ENCODE assay signal across 21 mouse cellular contexts in genomic region chr6:86884746-86885145, GRCm38 (mm10). TPM values are rescaled to one million over a fixed set of nuclear protein-coding genes. Genes with fewer than 3 reads are reported as not detected.
DNase-seq lines count a peak whose midpoint lies in the region; ATAC-seq and TF ChIP-seq lines count a peak whose summit lies in the region.
"Had no signal": no experiment of that assay in that cellular context is flagged by ENCODE, and none has a peak within 500 bp of the region (broad histone marks: within the 10 kb centered on the region; RNA-seq: fewer than 3 reads in every experiment).

No protein-coding gene starts in this region.

- H3K36me3 ChIP-seq in heart, postnatal 0 days (replicated peaks; ENCODE audit: control insufficient read depth, insufficient read depth, low read length) = 0 out of 2 replicates have a peak, but pooled peaks cover 4% of the 10 kb centered on the region
- peaks cover 2% of the 10 kb centered on the region; the same call in 1 of the 2 replicates for H3K36me3 ChIP-seq in heart, embryonic 11.5 days (ENCODE audit: control insufficient read depth, insufficient read depth, low read length)
- no peaks in the 10 kb centered on the region for H3K36me3 ChIP-seq in liver, embryonic 11.5 days (ENCODE audit: control insufficient read depth, insufficient read depth, low read length)
- H3K36me3 ChIP-seq: forebrain, embryonic 15.5 days; midbrain, embryonic 12.5 days; neural tube, embryonic 12.5 days had no signal

- no peaks in the 10 kb centered on the region for H3K9me3 ChIP-seq in heart, postnatal 0 days (replicated peaks; ENCODE audit: control insufficient read depth, low read length)
- H3K9me3 ChIP-seq in heart, embryonic 11.5 days (replicated peaks; ENCODE audit: control insufficient read depth, low read length) = no peaks in the 10 kb centered on the region
- no peaks in the 10 kb centered on the region for H3K9me3 ChIP-seq in liver, embryonic 11.5 days (ENCODE audit: control insufficient read depth, low read length)
- H3K9me3 ChIP-seq: embryonic facial prominence, embryonic 10.5 days; forebrain, embryonic 15.5 days; hindbrain, embryonic 15.5 days; midbrain, embryonic 12.5 days; neural tube, embryonic 12.5 days had no signal

- 65% methylated on average over 6 of the region's 6 CpGs for WGBS in heart, postnatal 0 days
- 61% methylated on average over 6 of the region's 6 CpGs for WGBS in heart, embryonic 11.5 days (ENCODE audit: insufficient replicate concordance)
- 39% methylated on average over 6 of the region's 6 CpGs for WGBS in liver, embryonic 11.5 days

- no peak for DNase-seq in heart, postnatal 0 days (ENCODE audit: low spot score)
- DNase-seq in c-Kit-positive CD71-positive TER-119-negative erythroid progenitor cells, embryonic 14.5 days (ENCODE audit: low read depth) = peak; percentile 59
- DNase-seq in liver, embryonic 11.5 days (ENCODE audit: low spot score) = no peak
- DNase-seq in left cerebral cortex, postnatal 10 days (ENCODE audit: extremely low spot score in 1 of 2, low spot score in 2 of 2) = no peak
- DNase-seq in spleen, adult 12 weeks (ENCODE audit: low spot score) = no peak
- no peak for DNase-seq in lung, postnatal 36 days
- DNase-seq: adrenal gland, postnatal 36 days; cerebellum, adult 8-10 months; heart, postnatal 4 days; left cerebral cortex, postnatal 4 days; lung, adult 2 months; lung, postnatal 4 days; thymus, postnatal 14 days had no signal

- no peak for TF ChIP-seq CTCF in heart, postnatal 0 days (IDR thresholded peaks at IDR 0.05; ENCODE audit: low read depth)

- peak overlapping the region; percentile 90 for H3K27ac ChIP-seq in heart, postnatal 0 days (ENCODE audit: low read depth)
- H3K27ac ChIP-seq in heart, embryonic 11.5 days (ENCODE audit: low read depth, low read length) = no peak overlapping the region
- peak overlapping the region; percentile 78 for H3K27ac ChIP-seq in liver, embryonic 11.5 days (ENCODE audit: low read depth, low read length)
- H3K27ac ChIP-seq: embryonic facial prominence, embryonic 10.5 days; forebrain, embryonic 15.5 days; hindbrain, embryonic 15.5 days; midbrain, embryonic 12.5 days; neural tube, embryonic 12.5 days had no signal

- no peak for TF ChIP-seq EP300 in heart, postnatal 0 days (IDR thresholded peaks at IDR 0.05; ENCODE audit: low read depth)

- no peak overlapping the region for H3K4me2 ChIP-seq in heart, postnatal 0 days (ENCODE audit: low read depth, low read length)
- no peak overlapping the region for H3K4me2 ChIP-seq in heart, embryonic 11.5 days
- H3K4me2 ChIP-seq in liver, embryonic 11.5 days = peak overlapping the region; percentile 56
- H3K4me2 ChIP-seq: forebrain, embryonic 15.5 days; hindbrain, embryonic 15.5 days; midbrain, embryonic 12.5 days; neural tube, embryonic 12.5 days had no signal

- H3K27me3 ChIP-seq in heart, postnatal 0 days (ENCODE audit: control insufficient read depth, insufficient read depth, low read length) = no peaks in the 10 kb centered on the region
- H3K27me3 ChIP-seq in heart, embryonic 11.5 days (ENCODE audit: control insufficient read depth, insufficient read depth, low read length) = no peaks in the 10 kb centered on the region
- no peaks in the 10 kb centered on the region for H3K27me3 ChIP-seq in liver, embryonic 11.5 days (replicated peaks; ENCODE audit: control insufficient read depth, insufficient read depth, low read length)
- H3K27me3 ChIP-seq: forebrain, embryonic 15.5 days; hindbrain, embryonic 15.5 days; midbrain, embryonic 12.5 days; neural tube, embryonic 12.5 days had no signal

- H3K9ac ChIP-seq in heart, postnatal 0 days (replicated peaks; ENCODE audit: low read depth, low read length) = no peak overlapping the region
- no peak overlapping the region for H3K9ac ChIP-seq in heart, embryonic 11.5 days (ENCODE audit: low read depth, low read length)
- H3K9ac ChIP-seq in liver, embryonic 11.5 days (ENCODE audit: low read depth, low read length) = peak overlapping the region; percentile 26
- H3K9ac ChIP-seq: forebrain, embryonic 15.5 days; hindbrain, embryonic 15.5 days; midbrain, embryonic 12.5 days; neural tube, embryonic 12.5 days had no signal

- ATAC-seq in heart, postnatal 0 days (ENCODE audit: insufficient read depth, low read depth) = no peak
- ATAC-seq in heart, embryonic 11.5 days (replicated peaks; ENCODE audit: insufficient number of reproducible peaks, low FRiP score, low TSS enrichment) = no peak; the same call in 1 of the 2 replicates
- peak; percentile 89 for ATAC-seq in liver, embryonic 11.5 days (replicated peaks; ENCODE audit: low FRiP score)
- peak; percentile 87 for ATAC-seq in megakaryocyte progenitor cell, adult 5-6 weeks (replicated peaks; ENCODE audit: poor library complexity)
- ATAC-seq: forebrain, embryonic 15.5 days; intestine, postnatal 0 days had no signal

- intact Hi-C loops in left cerebral cortex, postnatal 10 days (cut with DNase I) = no loop called here

- peaks cover 26% of the 10 kb centered on the region for H3K4me1 ChIP-seq in heart, postnatal 0 days (ENCODE audit: control insufficient read depth, insufficient read depth)
- peaks cover 13% of the 10 kb centered on the region for H3K4me1 ChIP-seq in heart, embryonic 11.5 days (ENCODE audit: control insufficient read depth, insufficient read depth, low read length)
- H3K4me1 ChIP-seq in liver, embryonic 11.5 days (replicated peaks; ENCODE audit: control insufficient read depth, insufficient read depth, low read length) = peaks cover 32% of the 10 kb centered on the region
- H3K4me1 ChIP-seq: midbrain, embryonic 12.5 days; neural tube, embryonic 12.5 days had no signal

- no peak overlapping the region for H3K4me3 ChIP-seq in heart, postnatal 0 days (ENCODE audit: low read depth, low read length)
- H3K4me3 ChIP-seq in heart, embryonic 11.5 days (ENCODE audit: low read depth, low read length) = no peak overlapping the region
- 0 out of 2 replicates have a peak overlapping the region, but pooled peaks have one; percentile 15 for H3K4me3 ChIP-seq in liver, embryonic 11.5 days (ENCODE audit: low read depth, low read length)
- H3K4me3 ChIP-seq: embryonic facial prominence, embryonic 10.5 days; forebrain, embryonic 15.5 days; hindbrain, embryonic 15.5 days; midbrain, embryonic 12.5 days; neural tube, embryonic 12.5 days had no signal

RNA-seq across cellular contexts. Expression of gene Aak1, which starts 35.4 kb away (rescaled TPM):
- total RNA-seq in heart, postnatal 0 days (2014; rRNA removed; ENCODE audit: low replicate concordance) = 24.9 and 46.7 TPM in 2 replicates
- polyA plus RNA-seq in heart, postnatal 0 days (2015; fragmentation: Nextera tagmentation; extraction: Ambion mirVana) = 9.2 and 10.0 TPM in 2 replicates
- polyA plus RNA-seq in heart, embryonic 11.5 days (2014; fragmentation: Nextera tagmentation; extraction: Ambion mirVana) = 23.0 and 24.3 TPM in 2 replicates
- 13.1 TPM in 2 replicates for polyA plus RNA-seq in liver, embryonic 11.5 days (2014; fragmentation: Nextera tagmentation; extraction: Ambion mirVana)
- 30.1 and 30.6 TPM in 2 replicates for total RNA-seq in megakaryocyte progenitor cell, adult 5-6 weeks (2015)
- total RNA-seq in megakaryocyte progenitor cell, adult 5-6 weeks (2017) = 6.0 and 11.0 TPM in 2 replicates
- total RNA-seq in left cerebral cortex, postnatal 10 days (2021) = 100 to 1,000 TPM; 263 to 271 TPM

Comparison
In these comparisons a context has a peak if more than half of its experiments do, and no peak if none do; other contexts are left out.
1. ATAC-seq: peak in liver, embryonic 11.5 days (single experiment) and megakaryocyte progenitor cell, adult 5-6 weeks (single experiment); none in heart, postnatal 0 days (single experiment) and heart, embryonic 11.5 days (single experiment).